Mouse (Mus musculus): Measurements from ENCODE around the gene Tnfsf8. TPM values are rescaled to one million over a fixed set of nuclear protein-coding genes. Genes with fewer than 3 reads are reported as not detected.

Gene Tnfsf8
- polyA plus RNA-seq, 1 experiment from 2014 or later, result 0.04 TPM

DNA sequence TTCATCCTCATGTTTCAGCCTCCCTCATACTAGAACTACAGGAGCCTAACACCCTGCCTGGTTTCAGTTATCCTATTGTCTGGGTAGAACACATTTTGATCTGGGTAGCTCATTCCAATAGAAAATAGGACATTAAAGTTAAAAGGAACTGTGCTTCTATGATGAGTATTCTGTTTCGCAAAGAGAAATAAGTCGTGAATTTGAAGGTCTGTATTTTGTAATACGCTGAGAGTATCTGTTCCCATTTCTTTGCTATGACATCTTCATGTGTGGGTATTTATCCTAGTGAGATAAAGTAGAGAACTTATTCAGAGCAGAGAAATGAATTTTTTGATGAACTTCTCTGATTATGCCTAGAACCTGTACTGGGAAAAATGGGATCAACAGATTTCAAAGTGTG is 68.8 kb downstream of the Tnfsf8 start:
- no peak for TF ChIP-seq CTCF (IDR thresholded peaks at IDR 0.05; ENCODE audit: low read depth)
- Histone ChIP-seq H3K4me2 (no peak overlapping the region), H3K27me3 (ENCODE audit: insufficient read depth, low read length) (no peaks in the 10 kb centered on the region), H3K36me3 (ENCODE audit: insufficient read depth) (no peaks in the 10 kb centered on the region), H3K9ac (no peak overlapping the region), H3K9me3 (ENCODE audit: low read depth, low read length) (no peaks in the 10 kb centered on the region), H3K4me1 (ENCODE audit: insufficient read depth) (no peaks in the 10 kb centered on the region), H3K27ac (ENCODE audit: low read depth) (no peak overlapping the region), H3K4me3 (ENCODE audit: low read depth, low read length) (no peak overlapping the region)
- ATAC-seq (ENCODE audit: insufficient read depth) (no peak), DNase-seq (no peak)
- WGBS, result 91% methylated on average over 3 of the region's 3 CpGs

DNA sequence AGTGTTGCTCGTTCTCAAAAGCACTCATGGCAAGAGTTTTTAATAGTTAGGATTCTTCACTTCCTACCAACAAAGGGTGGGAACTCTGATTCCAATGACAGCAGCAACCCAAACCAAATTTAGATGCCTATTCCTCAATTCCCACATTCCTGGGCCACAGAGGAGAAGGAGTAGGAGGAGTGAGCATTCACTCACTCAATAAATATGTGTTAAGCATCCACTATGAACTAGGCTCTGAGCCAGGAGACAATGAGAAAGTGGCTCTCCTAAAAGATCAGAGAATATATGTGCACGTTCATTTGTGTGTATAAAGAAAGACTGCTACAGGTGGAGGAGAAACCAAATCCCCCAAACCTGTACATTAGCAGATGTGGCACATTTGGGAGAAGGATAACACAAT is 75.7 kb downstream of the Tnfsf8 start:
- DNase-seq, result peak; percentile 62

DNA sequence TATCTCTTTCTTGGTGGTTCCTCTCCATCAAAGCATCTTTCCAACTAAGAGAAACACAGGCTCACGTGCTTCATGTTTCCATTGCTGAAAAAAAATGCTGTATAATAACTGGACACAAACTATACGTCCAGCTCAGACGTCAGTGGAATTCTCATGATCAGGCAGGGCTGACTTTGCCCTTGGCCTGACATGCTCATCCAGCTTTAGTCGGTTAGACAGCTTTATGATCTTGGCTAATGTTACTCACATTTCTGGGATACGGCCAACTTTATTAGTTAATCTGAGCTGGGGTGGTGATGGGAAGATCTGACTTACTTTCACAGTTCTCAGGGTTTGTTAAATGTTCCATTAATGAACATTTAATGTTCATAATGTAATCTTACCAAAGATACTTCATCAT is 77.3 kb downstream of the Tnfsf8 start:
- Histone ChIP-seq H3K27ac (ENCODE audit: low read depth) (no peak overlapping the region), H3K4me2 (no peak overlapping the region), H3K36me3 (ENCODE audit: insufficient read depth) (no peaks in the 10 kb centered on the region), H3K27me3 (ENCODE audit: insufficient read depth, low read length) (no peaks in the 10 kb centered on the region), H3K9ac (no peak overlapping the region), H3K9me3 (ENCODE audit: low read depth, low read length) (no peaks in the 10 kb centered on the region), H3K4me3 (ENCODE audit: low read depth, low read length) (no peak overlapping the region), H3K4me1 (ENCODE audit: insufficient read depth) (peaks cover 11% of the 10 kb centered on the region; the same call in 1 of the 2 replicates)
- TF ChIP-seq CTCF (IDR thresholded peaks at IDR 0.05; ENCODE audit: low read depth), result no peak
- no peak for ATAC-seq (ENCODE audit: insufficient read depth)
- WGBS, result 41% methylated on average over 5 of the region's 5 CpGs
- DNase-seq, result peak; percentile 72

More for the DNA sequence above, 75.7 kb downstream of the Tnfsf8 start:
- Histone ChIP-seq H3K4me1 (ENCODE audit: insufficient read depth) (peaks cover 11% of the 10 kb centered on the region; the same call in 1 of the 2 replicates), H3K9ac (no peak overlapping the region), H3K36me3 (ENCODE audit: insufficient read depth) (no peaks in the 10 kb centered on the region), H3K27ac (ENCODE audit: low read depth) (no peak overlapping the region), H3K4me2 (no peak overlapping the region), H3K9me3 (ENCODE audit: low read depth, low read length) (no peaks in the 10 kb centered on the region), H3K27me3 (ENCODE audit: insufficient read depth, low read length) (no peaks in the 10 kb centered on the region), H3K4me3 (ENCODE audit: low read depth, low read length) (no peak overlapping the region)
- no peak for ATAC-seq (ENCODE audit: insufficient read depth)
- no peak for TF ChIP-seq CTCF (IDR thresholded peaks at IDR 0.05; ENCODE audit: low read depth)
- WGBS, result 37% methylated on average over 2 of the region's 2 CpGs

DNA sequence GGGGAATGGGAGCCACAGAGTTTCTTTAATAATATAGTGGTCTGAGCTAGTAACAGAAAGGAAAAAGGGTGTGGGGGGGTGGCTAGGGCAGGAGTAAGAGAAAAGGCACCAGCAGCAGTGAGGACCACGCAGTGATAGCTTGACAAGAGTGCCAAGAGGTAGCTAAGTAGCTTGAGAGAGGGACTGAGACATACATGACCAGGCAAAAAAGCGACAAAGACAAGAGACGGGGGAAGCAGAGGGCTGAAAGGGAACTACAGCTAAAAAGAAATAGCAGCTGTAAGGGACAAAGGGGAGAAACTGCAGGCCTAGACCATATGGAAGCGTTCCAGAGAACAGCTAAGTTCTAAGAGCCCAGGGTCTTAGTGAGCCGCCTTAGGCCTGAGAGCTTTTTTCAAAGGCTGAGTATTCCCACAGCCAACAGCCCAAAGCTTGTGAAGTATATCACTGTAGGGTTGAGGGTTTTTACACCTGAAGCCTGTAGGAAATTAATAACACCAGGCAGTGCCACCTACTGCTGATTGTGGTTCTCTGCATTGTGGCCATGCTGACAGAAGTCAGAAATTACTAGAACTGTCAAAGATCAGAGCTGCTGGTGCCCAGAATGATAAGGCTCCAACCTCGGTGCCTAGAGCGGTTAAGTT is 78.1 kb downstream of the Tnfsf8 start:
- Histone ChIP-seq H3K4me1 (ENCODE audit: insufficient read depth) (peaks cover 11% of the 10 kb centered on the region; the same call in 1 of the 2 replicates), H3K9ac (no peak overlapping the region), H3K4me2 (no peak overlapping the region), H3K4me3 (ENCODE audit: low read depth, low read length) (no peak overlapping the region), H3K27me3 (ENCODE audit: insufficient read depth, low read length) (no peaks in the 10 kb centered on the region), H3K36me3 (ENCODE audit: insufficient read depth) (no peaks in the 10 kb centered on the region), H3K9me3 (ENCODE audit: low read depth, low read length) (no peaks in the 10 kb centered on the region), H3K27ac (ENCODE audit: low read depth) (no peak overlapping the region)
- WGBS, result 77% methylated on average over 7 of the region's 7 CpGs
- ATAC-seq (ENCODE audit: insufficient read depth), result no peak
- TF ChIP-seq CTCF (IDR thresholded peaks at IDR 0.05; ENCODE audit: low read depth), result peak; percentile 27; the same call in 1 of the 2 replicates
- DNase-seq, result peak; percentile 30

Other genes with a start within 250 kb of the Tnfsf8 start
- gene Tex48, start 238.9 kb downstream of the Tnfsf8 start, polyA plus RNA-seq (2014; fragmentation: Nextera tagmentation; extraction: Ambion mirVana), result not detected in 2 replicates
- gene Gm11214, start 198.0 kb downstream of the Tnfsf8 start, polyA plus RNA-seq (2014; fragmentation: Nextera tagmentation; extraction: Ambion mirVana), result not detected in 2 replicates
- 0.08 and 0.14 TPM in 2 replicates for gene Tnfsf15, start 116.2 kb downstream of the Tnfsf8 start, polyA plus RNA-seq (2014; fragmentation: Nextera tagmentation; extraction: Ambion mirVana)
- gene Tnc, start 185.7 kb upstream of the Tnfsf8 start, polyA plus RNA-seq (2014; fragmentation: Nextera tagmentation; extraction: Ambion mirVana), result 35.5 and 36.4 TPM in 2 replicates

Data from lung, embryonic 14.5 days (tissue).